Mouse (Mus musculus) adrenal gland, postnatal 14 days (tissue): ENCODE measurements at regions not wholly inside any gene's neighbourhood (a gene's known extent, or its start where the extent isn't known, plus 50 kb on each side); places are given as distances from the start of the nearest gene placed in this dataset.

Experiments used
- DNase-seq: peaks from one replicate; pipeline ENCODE4 v3.0.0; 2021; ENCODE audit warnings: mixed read lengths

GRCm38 (mm10) chr4:40537859-40538258 is 65.9 kb downstream of the Tmem215 start:
- no peak for DNase-seq

- no peak for DNase-seq
Measured at GRCm38 (mm10) chr4:40543085-40544048, 71.4 kb downstream of the Tmem215 start.

GRCm38 (mm10) chr4:40544056-40544455 is 72.1 kb downstream of the Tmem215 start:
- DNase-seq = no peak

DNA sequence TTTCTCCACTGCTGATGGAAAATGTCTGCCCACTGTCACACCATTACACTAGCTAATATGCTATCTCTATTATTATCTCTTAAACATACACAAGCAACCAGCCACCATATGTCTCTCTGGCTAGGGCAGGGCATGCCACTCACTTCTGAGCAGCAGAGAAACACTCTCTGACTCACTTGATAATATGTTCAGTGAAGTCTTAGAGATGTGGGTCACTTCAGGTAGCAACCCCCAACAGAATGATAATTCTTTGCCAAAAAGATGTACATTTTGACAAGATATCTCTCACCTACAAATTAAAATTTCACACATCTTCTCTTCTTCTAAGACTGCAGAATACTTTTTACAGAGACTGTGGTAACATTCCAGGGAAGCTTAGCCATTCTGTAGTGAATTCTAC is 72.8 kb downstream of the Tmem215 start:
- no peak for DNase-seq

- no peak for DNase-seq
Measured at GRCm38 (mm10) chr4:40545700-40546099, 73.7 kb downstream of the Tmem215 start.

GRCm38 (mm10) chr4:40559824-40560223 is 87.8 kb downstream of the Tmem215 start:
- no peak for DNase-seq

GRCm38 (mm10) chr4:40573300-40573699 is 101.3 kb downstream of the Tmem215 start:
- no peak for DNase-seq

- DNase-seq = no peak
Measured at GRCm38 (mm10) chr4:40575951-40576350, 104.0 kb downstream of the Tmem215 start.

DNA sequence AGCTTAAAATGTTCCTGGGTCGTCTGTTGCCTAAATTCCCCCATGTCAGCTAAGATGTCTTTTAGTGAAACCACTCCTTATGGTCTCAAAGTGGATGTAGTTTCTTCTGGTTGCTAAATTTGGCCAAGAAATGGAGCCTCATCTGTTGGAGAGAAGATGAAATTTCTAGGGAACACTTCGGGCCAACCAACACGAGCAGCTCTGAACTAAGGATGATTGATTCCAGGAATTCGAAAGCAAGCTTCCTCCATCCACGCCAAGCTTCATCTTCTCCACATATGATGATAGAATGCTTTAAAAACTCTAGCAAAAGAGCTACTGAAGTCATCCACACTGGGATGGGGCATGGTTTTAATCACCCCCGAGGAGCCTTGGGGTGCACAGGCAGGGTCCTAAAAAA is 112.5 kb downstream of the Tmem215 start:
- DNase-seq = no peak

GRCm38 (mm10) chr4:40584940-40585571 is 113.1 kb downstream of the Tmem215 start:
- DNase-seq = peak; percentile 55

- DNase-seq = no peak
Measured at GRCm38 (mm10) chr4:40586045-40586444, 114.1 kb downstream of the Tmem215 start.

- DNase-seq = no peak
Measured at GRCm38 (mm10) chr4:40587254-40587653, 115.3 kb downstream of the Tmem215 start.

- DNase-seq = peak; percentile 12
Measured at GRCm38 (mm10) chr4:40593806-40594205, 109.2 kb downstream of the Aptx start.

- DNase-seq = no peak
Measured at GRCm38 (mm10) chr4:40625024-40625423, 78.0 kb downstream of the Aptx start.

DNA sequence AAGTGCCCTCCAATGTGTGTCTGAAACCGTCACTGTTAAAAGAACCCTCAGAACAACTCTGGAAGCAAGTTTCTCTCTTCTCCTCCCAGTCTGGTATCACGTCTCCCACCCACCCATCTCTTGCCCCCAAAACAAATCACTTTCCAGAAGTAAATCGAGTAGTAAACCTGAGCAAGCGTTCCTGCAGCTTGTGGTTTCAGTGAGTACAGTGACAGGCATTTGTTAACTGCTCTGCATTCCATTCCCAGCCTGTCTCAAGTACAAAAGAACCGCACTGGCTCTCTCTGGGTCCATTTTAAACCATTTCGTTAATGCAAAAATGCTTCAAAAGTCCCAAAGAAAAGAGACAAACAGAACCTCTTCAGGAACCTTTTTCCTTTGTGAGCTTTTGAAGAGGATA is 77.1 kb downstream of the Aptx start:
- no peak for DNase-seq
